Mouse (Mus musculus) lung, postnatal 0 days (tissue): Measurements from ENCODE around the gene Inip.

Source experiments
- CTCF ChIP-seq: IDR thresholded peaks from 2 replicates; pipeline ENCODE4 v1.5.1; 2016; ENCODE audit warnings: antibody characterized with exemption, mild to moderate bottlenecking
- EP300 ChIP-seq: IDR thresholded peaks from 2 replicates; pipeline ENCODE4 v1.6.1; 2016; ENCODE audit warnings: antibody characterized with exemption, mild to moderate bottlenecking, control low read depth

DNA sequence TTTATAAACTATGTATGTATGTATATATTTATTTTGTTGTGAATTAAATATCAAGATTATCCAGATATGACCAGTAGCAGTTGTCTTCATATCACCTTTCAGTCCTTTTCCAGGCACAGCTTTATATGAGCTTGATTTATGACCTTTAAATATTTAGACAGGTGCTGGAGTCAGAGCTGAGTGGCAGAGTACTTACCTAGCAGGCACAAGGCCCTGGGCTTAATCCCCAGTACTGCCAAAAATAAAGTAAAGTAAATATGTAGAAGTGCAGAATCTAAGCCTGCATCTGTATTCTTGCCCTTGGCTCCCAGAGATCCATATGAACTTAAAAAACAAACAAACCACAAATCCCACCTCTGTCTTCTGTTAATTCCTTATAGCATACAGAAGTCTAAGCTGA is 12.4 kb downstream of the Inip start:
- TF ChIP-seq CTCF (no peak), EP300 (no peak)
